Mouse (Mus musculus) limb, embryonic 10.5 days (tissue): ENCODE measurements at regions not wholly inside any gene's neighbourhood (a gene's known extent, or its start where the extent isn't known, plus 50 kb on each side); places are given as distances from the start of the nearest gene placed in this dataset.

Experiments used
- DNase-seq: peaks from one replicate; pipeline ENCODE4 v3.0.0-alpha.2; 2017; ENCODE audit warnings: low spot score
- H3K27ac ChIP-seq: fragments of 300-500 bp; sonication (generic); 2 replicates; pipeline ENCODE4 v1.5.1; 2016; ENCODE audit warnings: mild to moderate bottlenecking
- H3K27me3 ChIP-seq: fragments of 300-500 bp; sonication (generic); 2 replicates; pipeline ENCODE4 v1.6.1; 2016; ENCODE audit warnings: low read depth, mild to moderate bottlenecking; ENCODE audit not compliant: poor library complexity, severe bottlenecking
- H3K36me3 ChIP-seq: fragments of 300-500 bp; sonication (generic); 2 replicates; pipeline ENCODE4 v1.6.1; 2016; ENCODE audit warnings: mild to moderate bottlenecking, moderate library complexity
- H3K4me1 ChIP-seq: fragments of 300-500 bp; sonication (generic); 2 replicates; pipeline ENCODE4 v1.6.1; 2016
- H3K4me3 ChIP-seq: fragments of 300-500 bp; sonication (generic); 2 replicates; pipeline ENCODE4 v1.5.1; 2016; ENCODE audit warnings: mild to moderate bottlenecking, moderate library complexity
- H3K9me3 ChIP-seq: fragments of 300-500 bp; sonication (generic); replicated peaks from 2 replicates; pipeline ENCODE4 v1.6.1; 2016; ENCODE audit warnings: mild to moderate bottlenecking
- WGBS: fragments of 180-500 bp; shearing (Covaris S2); methylation state at CpG from one replicate; pipeline ENCODE4 v1.1.7; 2016; 5-methylcytosine and 5-hydroxymethylcytosine counted together

DNA sequence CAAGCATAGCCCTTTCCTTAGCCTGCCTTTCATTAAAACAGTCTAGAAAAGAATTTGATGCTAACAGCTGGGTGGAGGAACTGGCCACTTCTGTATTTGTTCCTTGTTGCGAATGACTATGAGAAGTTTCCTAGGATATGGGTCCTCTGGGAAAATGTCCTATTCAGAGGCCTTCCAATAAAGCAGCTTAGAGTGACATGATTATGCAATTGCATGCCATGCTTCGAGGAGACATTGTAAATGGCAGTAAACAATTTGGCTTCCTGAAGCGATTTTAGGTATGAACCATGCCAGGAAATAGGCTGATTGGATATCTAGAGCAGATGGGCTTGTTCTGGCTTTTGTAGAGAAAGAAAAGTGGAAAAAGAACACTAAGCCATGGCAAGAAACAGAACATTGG, 128.3 kb downstream of the Tmsb4x start:
- Histone ChIP-seq H3K9me3 (no peaks in the 10 kb centered on the region), H3K4me3 (no peak overlapping the region), H3K4me1 (no peaks in the 10 kb centered on the region), H3K36me3 (no peaks in the 10 kb centered on the region), H3K27me3 (peaks cover 88% of the 10 kb centered on the region), H3K27ac (no peak overlapping the region)
- no peak for DNase-seq
- WGBS = 82% methylated on average over 3 of the region's 3 CpGs

DNA sequence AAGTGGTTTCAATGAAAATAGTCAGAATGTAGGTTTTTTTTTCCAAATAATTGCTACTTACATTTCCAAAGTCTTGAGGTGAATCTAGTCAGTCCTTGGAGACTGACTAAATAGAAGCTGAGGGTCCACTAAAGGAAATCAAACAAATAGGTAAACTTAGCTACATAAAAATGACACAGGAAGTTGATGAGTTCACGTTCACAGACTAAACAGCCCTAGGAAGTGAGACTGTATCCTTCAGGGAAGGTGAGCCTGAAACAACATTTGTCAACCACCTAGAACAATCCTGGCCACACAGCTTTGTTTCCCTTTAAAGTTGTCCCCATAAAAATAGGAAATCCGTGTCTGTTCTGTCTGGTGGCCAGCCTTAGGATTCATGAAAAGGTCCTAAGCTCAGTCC, 140.0 kb downstream of the Tmsb4x start:
- H3K27me3 ChIP-seq = peaks cover 100% of the 10 kb centered on the region
- no peaks in the 10 kb centered on the region for H3K36me3 ChIP-seq
- H3K4me1 ChIP-seq = 0 out of 2 replicates have a peak, but pooled peaks cover 3% of the 10 kb centered on the region
- WGBS = 73% methylated on average over 2 of the region's 2 CpGs
- no peak overlapping the region for H3K4me3 ChIP-seq
- no peaks in the 10 kb centered on the region for H3K9me3 ChIP-seq
- DNase-seq = no peak
- no peak overlapping the region for H3K27ac ChIP-seq

DNA sequence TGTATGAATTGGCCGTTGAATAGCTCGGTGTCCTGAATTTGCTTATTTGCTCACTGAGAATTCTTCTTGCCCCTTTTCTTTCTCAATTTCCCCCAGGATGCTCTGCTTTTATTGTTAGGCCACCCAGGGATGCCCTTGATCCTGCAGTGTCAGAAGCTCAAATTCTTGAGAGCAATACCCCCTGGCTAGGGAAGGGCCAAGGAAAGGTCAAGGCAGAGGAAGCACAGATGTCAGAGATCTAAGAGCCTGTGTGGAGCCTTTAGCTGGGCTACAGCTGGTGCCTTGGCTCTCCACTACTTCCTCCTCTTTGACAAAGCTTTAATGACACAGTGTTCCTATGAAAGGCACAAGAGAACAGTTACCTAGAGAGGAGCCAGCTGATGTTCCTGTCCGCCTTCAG, 141.2 kb downstream of the Tmsb4x start:
- Histone ChIP-seq H3K4me1 (0 out of 2 replicates have a peak, but pooled peaks cover 3% of the 10 kb centered on the region), H3K27ac (no peak overlapping the region), H3K4me3 (no peak overlapping the region), H3K36me3 (no peaks in the 10 kb centered on the region), H3K27me3 (peaks cover 100% of the 10 kb centered on the region), H3K9me3 (no peaks in the 10 kb centered on the region)
- 70% methylated on average over 3 of the region's 3 CpGs for WGBS
- DNase-seq = no peak

DNA sequence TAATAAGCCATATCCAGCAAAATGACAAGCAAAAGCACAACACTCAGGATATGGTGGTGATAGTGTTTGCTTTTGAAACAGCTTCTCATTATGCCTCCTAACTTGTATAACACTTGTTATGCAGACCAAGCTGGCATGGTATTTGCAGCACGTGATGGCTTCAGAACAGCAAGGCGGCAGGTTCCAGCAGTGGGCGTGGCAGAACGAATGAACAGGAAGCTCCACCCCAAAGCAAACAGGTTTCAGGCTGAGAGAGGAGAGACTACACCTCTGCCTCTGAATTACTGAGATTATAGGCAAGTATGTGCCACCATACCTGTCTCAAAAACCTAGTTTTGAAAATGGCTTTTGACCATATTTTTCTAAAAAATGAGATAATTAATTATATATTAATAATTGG, 145.2 kb downstream of the Tmsb4x start:
- Histone ChIP-seq H3K27ac (no peak overlapping the region), H3K9me3 (no peaks in the 10 kb centered on the region), H3K27me3 (peaks cover 97% of the 10 kb centered on the region), H3K4me3 (no peak overlapping the region), H3K4me1 (0 out of 2 replicates have a peak, but pooled peaks cover 3% of the 10 kb centered on the region), H3K36me3 (no peaks in the 10 kb centered on the region)
- DNase-seq = no peak
- 41% methylated on average over 4 of the region's 4 CpGs for WGBS

DNA sequence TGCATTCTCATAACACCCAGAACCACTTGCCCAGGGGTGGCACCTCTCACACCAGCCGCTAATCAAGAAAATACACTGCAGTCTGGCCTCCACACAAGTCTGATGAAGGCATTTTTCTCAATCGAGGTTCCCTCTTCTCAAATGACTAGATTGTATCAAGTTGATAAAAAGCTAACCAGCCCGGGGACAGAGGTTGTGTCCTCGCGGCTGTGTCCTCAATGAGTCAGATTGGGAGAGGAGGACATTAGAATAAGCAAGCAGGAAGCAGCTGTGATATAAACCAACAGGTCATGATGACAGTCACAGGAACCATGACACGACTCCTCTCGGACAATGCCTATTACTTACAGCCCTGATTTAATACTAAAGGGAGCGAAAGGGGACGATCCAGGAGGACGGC, 156.7 kb downstream of the Tmsb4x start:
- Histone ChIP-seq H3K27ac (no peak overlapping the region), H3K36me3 (no peaks in the 10 kb centered on the region), H3K9me3 (no peaks in the 10 kb centered on the region), H3K4me3 (no peak overlapping the region), H3K4me1 (no peaks in the 10 kb centered on the region), H3K27me3 (peaks cover 99% of the 10 kb centered on the region)
- no peak for DNase-seq
- WGBS = 86% methylated on average over 10 of the region's 10 CpGs

DNA sequence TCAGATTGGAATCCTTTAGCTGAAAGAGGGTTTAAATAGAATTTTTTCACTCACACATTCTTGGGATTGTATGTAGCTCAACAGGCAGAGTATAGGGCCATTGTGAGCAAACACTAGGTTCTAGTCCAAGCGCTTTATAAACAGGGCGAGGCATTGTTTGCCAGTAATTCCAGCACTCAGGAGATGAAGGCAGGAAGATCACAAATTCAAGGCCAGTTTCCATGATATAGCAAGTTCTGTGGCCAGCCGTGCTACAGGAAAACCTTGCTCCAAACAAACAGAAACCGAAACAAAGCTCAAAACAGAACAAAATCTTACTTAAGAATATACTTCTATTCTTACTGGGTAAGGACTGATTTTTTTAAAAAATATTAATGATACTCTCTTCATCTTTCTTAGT, 159.0 kb downstream of the Tmsb4x start:
- WGBS = 88% methylated on average over 4 of the region's 4 CpGs
- DNase-seq = no peak
- Histone ChIP-seq H3K4me1 (no peaks in the 10 kb centered on the region), H3K9me3 (no peaks in the 10 kb centered on the region), H3K27ac (no peak overlapping the region), H3K27me3 (peaks cover 96% of the 10 kb centered on the region), H3K4me3 (no peak overlapping the region), H3K36me3 (no peaks in the 10 kb centered on the region)

DNA sequence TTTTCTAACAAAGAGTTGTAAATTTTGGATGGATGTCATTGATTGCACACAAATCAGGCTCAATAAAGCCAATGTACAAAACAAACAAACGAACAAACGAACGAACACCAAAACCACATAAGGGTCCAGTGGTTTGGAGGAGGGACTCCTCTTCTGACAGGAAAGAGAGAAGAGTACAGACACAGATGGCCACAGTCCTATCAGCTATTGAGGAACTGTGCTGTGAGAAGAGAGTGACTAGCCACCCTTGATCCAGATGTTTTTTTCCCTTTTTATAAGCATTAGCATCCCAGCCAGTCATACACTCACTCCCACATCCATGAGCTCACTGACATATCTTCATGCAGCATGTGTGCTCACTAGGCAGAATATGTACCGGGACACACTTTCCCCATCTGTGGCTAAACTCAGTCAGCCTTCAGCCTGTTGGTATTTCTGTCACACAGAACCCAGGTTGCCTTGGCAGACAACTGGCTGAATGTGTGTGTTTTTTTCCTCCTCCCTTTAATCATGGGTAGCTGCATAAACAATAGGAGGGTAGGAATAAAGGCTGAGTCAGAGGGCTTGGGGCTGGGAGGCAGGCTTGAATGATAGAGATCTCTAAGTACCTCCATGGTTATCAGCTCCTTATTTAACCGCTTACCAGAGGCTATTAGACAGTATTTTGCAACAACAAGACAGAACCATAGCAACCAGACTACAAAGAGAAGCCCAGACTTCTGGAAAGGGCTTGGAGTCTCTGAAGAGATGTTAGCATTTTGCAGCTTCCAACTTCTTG, 159.7 kb downstream of the Tmsb4x start:
- Histone ChIP-seq H3K4me3 (no peak overlapping the region), H3K4me1 (no peaks in the 10 kb centered on the region), H3K36me3 (no peaks in the 10 kb centered on the region), H3K9me3 (no peaks in the 10 kb centered on the region), H3K27ac (no peak overlapping the region), H3K27me3 (peaks cover 96% of the 10 kb centered on the region)
- DNase-seq = no peak
- WGBS = 81% methylated on average over 5 of the region's 5 CpGs

DNA sequence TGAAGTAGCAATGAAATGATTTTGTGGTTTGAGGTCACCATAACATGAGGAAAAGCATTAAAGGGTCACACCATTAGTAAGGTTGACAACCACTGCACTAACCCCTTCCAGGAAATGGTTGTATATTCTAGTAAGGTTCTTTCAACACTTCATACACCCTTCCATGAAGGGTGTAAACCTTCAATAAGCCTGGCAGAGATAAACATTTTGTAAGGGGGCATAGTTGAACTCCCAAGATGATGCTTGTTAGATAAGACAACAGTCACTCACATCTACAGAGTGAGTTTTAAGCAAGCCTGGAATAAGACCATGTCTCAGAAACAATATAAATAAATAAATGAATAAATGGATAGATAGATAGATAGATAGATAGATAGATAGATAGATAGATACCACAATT, 171.1 kb downstream of the Tmsb4x start:
- Histone ChIP-seq H3K4me3 (no peak overlapping the region), H3K27me3 (peaks cover 94% of the 10 kb centered on the region), H3K27ac (no peak overlapping the region), H3K4me1 (no peaks in the 10 kb centered on the region), H3K36me3 (no peaks in the 10 kb centered on the region), H3K9me3 (no peaks in the 10 kb centered on the region)
- no peak for DNase-seq

DNA sequence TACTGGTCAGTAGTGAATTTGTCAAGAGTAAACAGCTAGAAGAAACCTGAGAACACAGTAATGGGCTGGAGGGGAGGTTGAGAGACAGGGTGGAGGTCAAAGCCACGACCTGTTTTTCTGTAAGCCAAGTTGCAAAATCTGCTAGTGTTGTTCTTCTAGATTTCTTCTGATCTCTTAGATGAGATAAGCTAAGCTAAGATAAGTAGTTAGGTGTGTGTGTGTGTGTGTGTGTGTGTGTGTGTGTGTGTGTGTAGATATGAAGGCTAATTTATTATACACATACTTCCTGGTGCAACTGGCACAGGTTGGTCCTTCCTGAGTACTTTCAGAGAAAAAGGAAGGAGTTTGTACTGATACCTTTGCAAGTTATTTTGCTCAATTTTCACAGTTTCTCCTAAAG, 172.8 kb downstream of the Tmsb4x start:
- H3K36me3 ChIP-seq = no peaks in the 10 kb centered on the region
- no peak for DNase-seq
- no peak overlapping the region for H3K27ac ChIP-seq
- no peaks in the 10 kb centered on the region for H3K9me3 ChIP-seq
- WGBS = 33% methylated on average over 1 of the region's 1 CpGs
- no peaks in the 10 kb centered on the region for H3K4me1 ChIP-seq
- peaks cover 96% of the 10 kb centered on the region for H3K27me3 ChIP-seq
- H3K4me3 ChIP-seq = no peak overlapping the region

DNA sequence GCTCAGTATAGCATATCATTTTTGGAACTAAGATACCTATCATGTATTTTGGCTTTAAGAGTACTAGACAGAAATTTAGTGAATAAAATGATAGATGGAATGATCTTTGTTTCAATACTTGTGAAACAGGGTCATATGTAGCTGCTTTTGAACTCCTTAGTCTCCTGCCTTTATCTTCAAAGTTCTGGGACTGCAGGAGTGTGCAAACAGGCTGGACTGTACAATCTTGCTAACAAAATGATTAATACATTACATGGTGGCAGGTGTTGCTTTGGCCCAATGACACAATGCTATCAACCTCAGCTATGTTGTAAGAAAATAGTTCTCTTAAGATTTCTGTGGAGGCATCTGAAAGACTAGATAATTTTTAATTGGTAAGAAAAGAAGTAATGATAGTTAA, 173.5 kb downstream of the Tmsb4x start:
- H3K27me3 ChIP-seq = peaks cover 96% of the 10 kb centered on the region
- no peaks in the 10 kb centered on the region for H3K4me1 ChIP-seq
- no peak overlapping the region for H3K27ac ChIP-seq
- no peak overlapping the region for H3K4me3 ChIP-seq
- no peaks in the 10 kb centered on the region for H3K9me3 ChIP-seq
- no peak for DNase-seq
- H3K36me3 ChIP-seq = no peaks in the 10 kb centered on the region

DNA sequence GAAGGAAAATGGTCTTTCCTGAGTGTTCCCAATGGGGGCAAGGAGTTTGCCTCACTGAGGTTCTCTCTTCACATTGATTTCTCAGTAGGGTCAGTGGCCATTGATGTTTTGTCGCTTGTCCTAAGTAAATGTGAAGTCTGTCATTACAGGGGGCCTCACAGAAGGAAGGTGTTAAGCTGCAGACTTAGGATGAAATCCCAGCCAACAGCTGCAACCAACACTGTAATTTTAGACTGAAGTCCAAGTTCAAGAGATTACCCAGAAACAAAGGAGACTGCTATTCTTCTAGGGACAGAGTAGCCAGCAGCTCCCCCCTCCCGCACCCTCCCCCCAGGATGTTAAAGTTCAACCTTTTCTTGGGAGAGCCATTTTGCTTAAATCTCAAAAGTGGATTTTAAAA, 176.0 kb downstream of the Tmsb4x start:
- no peak for DNase-seq
- Histone ChIP-seq H3K4me1 (no peaks in the 10 kb centered on the region), H3K9me3 (no peaks in the 10 kb centered on the region), H3K36me3 (no peaks in the 10 kb centered on the region), H3K27me3 (peaks cover 100% of the 10 kb centered on the region), H3K27ac (no peak overlapping the region), H3K4me3 (no peak overlapping the region)
- 92% methylated on average over 2 of the region's 2 CpGs for WGBS

DNA sequence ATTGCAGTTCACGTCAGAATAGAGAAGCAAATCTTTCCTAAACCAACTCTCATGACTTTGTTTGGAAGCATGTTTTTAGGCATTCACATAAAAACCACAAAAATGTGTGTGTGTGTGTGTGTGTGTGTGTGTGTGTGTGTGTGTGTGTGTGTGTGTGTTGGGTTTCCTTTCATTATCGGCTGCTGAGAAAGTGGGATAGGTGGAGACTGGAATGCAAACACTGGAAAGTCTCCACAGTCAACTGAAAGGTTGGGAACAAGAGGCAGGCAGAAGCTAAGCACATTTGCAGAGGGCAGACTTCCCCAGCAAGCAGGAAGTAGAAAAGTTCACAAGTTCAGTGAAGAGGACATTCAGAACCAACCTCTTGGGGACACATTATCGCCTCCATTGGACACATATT, 176.5 kb downstream of the Tmsb4x start:
- H3K27ac ChIP-seq = no peak overlapping the region
- H3K27me3 ChIP-seq = peaks cover 100% of the 10 kb centered on the region
- H3K9me3 ChIP-seq = no peaks in the 10 kb centered on the region
- H3K4me3 ChIP-seq = no peak overlapping the region
- H3K36me3 ChIP-seq = no peaks in the 10 kb centered on the region
- WGBS = 74% methylated on average over 3 of the region's 3 CpGs
- no peaks in the 10 kb centered on the region for H3K4me1 ChIP-seq
- no peak for DNase-seq

DNA sequence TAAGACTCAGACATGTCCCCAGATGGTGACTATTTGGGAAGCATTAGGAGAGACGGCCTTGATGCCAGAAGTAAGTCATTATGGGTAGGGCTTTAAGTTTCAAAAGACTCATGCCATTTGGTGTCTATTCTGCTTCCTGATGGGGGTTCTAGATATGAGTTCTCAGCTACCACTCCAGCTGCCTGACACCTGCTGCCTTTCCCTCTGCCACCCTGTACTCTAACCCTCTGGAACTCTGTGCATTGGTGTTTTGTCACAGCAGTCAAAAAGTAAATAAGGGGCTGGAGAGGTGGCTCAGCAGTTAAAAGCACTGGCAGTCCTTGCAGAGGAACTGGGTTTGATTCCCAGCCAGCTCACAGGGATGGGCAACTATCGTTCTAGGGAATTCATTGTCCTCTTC, 177.6 kb downstream of the Tmsb4x start:
- no peak overlapping the region for H3K4me3 ChIP-seq
- no peak for DNase-seq
- H3K9me3 ChIP-seq = no peaks in the 10 kb centered on the region
- H3K4me1 ChIP-seq = no peaks in the 10 kb centered on the region
- no peak overlapping the region for H3K27ac ChIP-seq
- peaks cover 93% of the 10 kb centered on the region for H3K27me3 ChIP-seq
- 87% methylated on average over 2 of the region's 2 CpGs for WGBS
- no peaks in the 10 kb centered on the region for H3K36me3 ChIP-seq

DNA sequence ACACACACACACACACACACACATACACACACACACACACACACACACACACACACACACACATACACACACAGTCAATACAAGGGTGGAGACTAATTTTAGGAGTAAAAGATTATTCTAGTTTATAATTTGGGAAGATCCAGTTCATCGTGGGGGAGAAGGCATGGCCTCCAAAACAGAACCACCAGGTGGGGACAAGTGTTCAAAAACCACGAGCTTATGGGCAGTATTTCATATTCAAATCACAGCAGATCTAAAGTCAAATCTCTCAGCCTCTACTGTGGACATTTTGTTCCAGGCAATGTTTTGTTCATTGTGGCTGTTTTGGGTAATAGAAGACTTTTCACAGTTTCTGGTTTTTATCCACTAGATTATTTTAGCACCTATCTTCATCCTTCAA, 193.5 kb downstream of the Tmsb4x start:
- Histone ChIP-seq H3K36me3 (no peaks in the 10 kb centered on the region), H3K9me3 (no peaks in the 10 kb centered on the region), H3K27ac (no peak overlapping the region), H3K4me3 (no peak overlapping the region), H3K27me3 (peaks cover 92% of the 10 kb centered on the region), H3K4me1 (no peaks in the 10 kb centered on the region)
- 90% methylated on average over 2 of the region's 2 CpGs for WGBS
- no peak for DNase-seq
